Mouse (Mus musculus): ENCODE data around the gene Ttc22. TPM values are rescaled to one million over a fixed set of nuclear protein-coding genes. Genes with fewer than 3 reads are reported as not detected.

Gene Ttc22
- total RNA-seq, 2 experiments from 2014 or later, result 0.09 to 0.18 TPM

- DNase-seq, result peak; percentile 22
These were observed 5.2 kb upstream of the Ttc22 start, which contains the start of gene Lexm for GRCm38 (mm10) chr4:106617056-106617455. Lexm (minus strand) TSS chr4:106617241.

- no peak for DNase-seq
These were observed 3.3 kb upstream of the Ttc22 start for GRCm38 (mm10) chr4:106618898-106619297.

- DNase-seq, result no peak
These were observed 804 bp upstream of the Ttc22 start for GRCm38 (mm10) chr4:106621428-106621827.

- DNase-seq, result no peak
These were observed 480 bp downstream of the Ttc22 start for GRCm38 (mm10) chr4:106622712-106623111.

- no peak for DNase-seq
These were observed 2.0 kb downstream of the Ttc22 start for GRCm38 (mm10) chr4:106624271-106624670.

- DNase-seq, result peak; percentile 37
These were observed 5.6 kb downstream of the Ttc22 start for GRCm38 (mm10) chr4:106627809-106628208.

GRCm38 (mm10) chr4:106628650-106629360 is 6.6 kb downstream of the Ttc22 start:
- DNase-seq, result no peak

- DNase-seq, result no peak
These were observed 7.1 kb downstream of the Ttc22 start for GRCm38 (mm10) chr4:106629374-106629773.

- DNase-seq, result peak; percentile 63
These were observed 8.3 kb downstream of the Ttc22 start for GRCm38 (mm10) chr4:106630333-106631220.

- DNase-seq, result no peak
These were observed 10.1 kb downstream of the Ttc22 start for GRCm38 (mm10) chr4:106632313-106632712.

- peak; percentile 18 for DNase-seq
These were observed 11.3 kb downstream of the Ttc22 start for GRCm38 (mm10) chr4:106633281-106634085.

- no peak for DNase-seq
These were observed 11.9 kb downstream of the Ttc22 start for GRCm38 (mm10) chr4:106634086-106634479.

GRCm38 (mm10) chr4:106643483-106644217 is 21.4 kb downstream of the Ttc22 start:
- peak; percentile 13 for DNase-seq

- no peak for DNase-seq
These were observed 22.0 kb downstream of the Ttc22 start for GRCm38 (mm10) chr4:106644218-106644610.

- DNase-seq, result no peak
These were observed 23.6 kb downstream of the Ttc22 start for GRCm38 (mm10) chr4:106645797-106646196.

GRCm38 (mm10) chr4:106647137-106647536 is 24.9 kb downstream of the Ttc22 start:
- no peak for DNase-seq

- peak; percentile 97 for DNase-seq
These were observed 28.7 kb downstream of the Ttc22 start, which contains the start of gene Pars2 for GRCm38 (mm10) chr4:106650833-106651527. Pars2 (plus strand) TSS chr4:106651069.

GRCm38 (mm10) chr4:106652546-106652945 is 30.3 kb downstream of the Ttc22 start:
- DNase-seq, result no peak

GRCm38 (mm10) chr4:106653051-106653450 is 30.8 kb downstream of the Ttc22 start:
- no peak for DNase-seq

GRCm38 (mm10) chr4:106655681-106656080 is 33.4 kb downstream of the Ttc22 start:
- no peak for DNase-seq

GRCm38 (mm10) chr4:106663956-106664470 is 41.8 kb downstream of the Ttc22 start:
- DNase-seq, result no peak
